Mouse (Mus musculus) embryo, embryonic 10.5 days (tissue): ENCODE measurements around the gene Atxn1.
A peak's percentile ranks its signal among the peaks of the same experiment; 100 is the strongest.

Source experiments
- DNase-seq: peaks from one replicate; pipeline ENCODE4 v3.0.0-alpha.2; 2015; ENCODE audit warnings: low spot score

Atxn1 gene

GRCm38 (mm10) chr13:45773381-45774168 lies 191.2 kb downstream of the Atxn1 start:
- no peak for DNase-seq

GRCm38 (mm10) chr13:45769757-45770156 lies 195.1 kb downstream of the Atxn1 start:
- DNase-seq = no peak

GRCm38 (mm10) chr13:45768250-45768649 lies 196.6 kb downstream of the Atxn1 start:
- no peak for DNase-seq

DNA sequence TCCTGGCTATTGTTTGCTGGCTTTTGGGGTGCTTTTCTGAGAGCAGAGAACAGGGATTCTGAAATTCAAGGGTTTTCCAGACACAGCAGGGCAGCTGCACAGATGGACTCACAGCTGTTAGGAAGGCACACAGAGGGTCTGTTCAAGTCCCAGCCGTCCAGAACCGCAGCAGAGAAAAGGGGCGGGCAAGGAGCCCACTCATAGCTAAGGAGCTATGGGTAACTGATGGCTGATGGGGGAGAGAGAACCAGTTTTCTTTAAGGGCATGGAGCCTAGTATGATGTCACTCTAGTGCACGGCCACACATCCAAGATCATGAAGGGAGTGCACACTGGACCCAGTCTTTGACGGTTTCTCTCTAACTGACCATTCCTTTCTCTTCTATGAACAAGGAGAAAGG lies 200.5 kb downstream of the Atxn1 start:
- DNase-seq = no peak

DNA sequence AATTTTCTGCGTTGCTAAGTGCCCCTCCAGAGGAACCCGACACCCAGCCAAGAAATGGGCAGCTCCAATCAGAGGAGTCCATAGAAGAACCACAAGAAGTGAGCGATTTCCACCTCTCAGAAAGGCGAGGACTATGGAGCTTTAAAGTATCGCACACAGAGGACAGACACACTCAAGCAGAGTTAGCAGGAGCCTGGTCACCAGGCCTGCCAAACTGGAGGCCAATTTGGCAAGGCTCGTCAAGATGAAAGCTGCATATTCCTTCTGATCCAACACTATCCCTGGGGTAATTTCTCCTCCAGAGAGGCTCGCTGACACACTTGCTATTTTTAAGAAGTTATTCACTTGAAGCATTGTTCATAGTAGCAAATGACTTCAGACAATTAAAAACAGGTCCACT lies 202.5 kb downstream of the Atxn1 start:
- no peak for DNase-seq

DNA sequence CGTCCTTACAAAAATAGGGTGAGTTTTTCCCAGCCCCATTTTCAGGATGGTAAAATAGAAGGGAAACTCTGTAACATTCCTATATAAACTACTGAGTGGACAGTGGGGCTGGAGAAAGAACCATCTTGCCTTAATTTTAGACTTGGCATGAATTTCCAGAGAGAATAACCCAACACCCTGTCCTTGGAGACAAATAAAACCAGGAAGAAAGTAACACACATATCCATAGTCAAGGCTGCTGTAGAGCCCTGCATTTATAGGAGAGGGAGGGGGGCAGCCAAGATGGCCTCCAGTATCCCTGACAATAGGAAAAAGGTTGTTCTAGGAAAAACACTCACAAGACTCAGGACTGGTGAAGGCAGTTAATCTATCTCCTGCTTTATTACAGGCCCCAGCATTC lies 210.3 kb downstream of the Atxn1 start:
- DNase-seq = no peak

DNA sequence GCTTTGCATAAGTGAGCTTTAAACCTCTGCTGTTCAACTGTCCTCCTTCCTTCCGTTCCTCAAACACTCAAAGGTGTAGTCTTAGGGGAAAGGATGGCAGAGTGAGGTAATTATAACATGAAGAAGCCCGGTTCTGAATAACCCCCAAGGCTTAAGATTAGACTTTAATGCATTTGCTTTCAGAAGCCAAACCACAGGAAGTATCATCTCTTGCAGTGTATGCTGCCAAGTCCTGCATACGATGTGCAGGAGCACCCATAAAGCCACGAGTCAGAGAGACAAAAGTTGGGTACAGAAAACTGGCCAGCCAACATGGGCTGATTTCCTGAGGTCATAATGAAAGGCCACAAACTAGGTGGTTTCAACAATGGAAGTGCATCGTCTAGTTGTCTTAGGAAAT lies 212.3 kb downstream of the Atxn1 start:
- DNase-seq = no peak

GRCm38 (mm10) chr13:45751231-45751630 lies 213.6 kb downstream of the Atxn1 start:
- DNase-seq = peak; percentile 32

DNA sequence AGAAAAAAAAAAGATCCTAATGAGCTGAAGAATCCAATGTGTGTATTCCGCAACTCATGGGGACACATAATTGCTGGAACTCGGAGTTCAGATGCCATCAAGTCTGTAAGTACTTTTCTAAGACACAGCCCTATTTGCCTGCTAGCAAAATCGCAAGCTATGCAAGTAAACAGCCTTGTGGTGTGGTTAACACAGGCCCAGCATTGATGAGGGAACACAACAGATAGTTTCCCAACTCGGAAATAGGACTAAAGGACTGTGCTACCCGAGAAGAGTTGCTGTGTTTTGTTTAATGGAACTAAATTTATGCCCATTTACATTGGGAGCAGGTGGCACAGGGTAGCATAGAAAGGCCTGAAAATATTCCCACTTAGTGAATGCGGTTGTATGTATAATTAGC lies 214.2 kb downstream of the Atxn1 start:
- DNase-seq = no peak

- no peak for DNase-seq
Observed at GRCm38 (mm10) chr13:45749937-45750336, 214.9 kb downstream of the Atxn1 start.

- DNase-seq = peak; percentile 46
Observed at GRCm38 (mm10) chr13:45749222-45749621, 215.6 kb downstream of the Atxn1 start.

DNA sequence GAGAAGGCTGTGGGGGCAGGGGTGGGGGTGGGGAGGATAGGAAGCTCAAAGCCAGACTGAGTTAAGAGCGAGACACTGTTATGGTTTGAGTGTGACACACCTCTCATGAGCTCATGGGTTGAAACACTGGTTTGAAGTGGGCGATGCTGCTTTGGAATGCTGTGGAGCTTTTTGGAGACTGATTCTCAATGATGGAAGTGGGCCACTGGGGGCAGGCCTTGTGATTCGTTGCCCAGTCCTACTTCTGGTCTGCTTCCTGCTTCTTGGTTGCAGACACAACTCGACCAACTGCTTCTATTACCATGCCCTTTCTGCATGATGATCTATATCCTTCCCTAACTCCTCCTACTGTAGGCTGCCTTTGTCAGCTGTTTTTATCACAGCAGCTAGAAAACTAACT lies 216.1 kb downstream of the Atxn1 start:
- no peak for DNase-seq

DNA sequence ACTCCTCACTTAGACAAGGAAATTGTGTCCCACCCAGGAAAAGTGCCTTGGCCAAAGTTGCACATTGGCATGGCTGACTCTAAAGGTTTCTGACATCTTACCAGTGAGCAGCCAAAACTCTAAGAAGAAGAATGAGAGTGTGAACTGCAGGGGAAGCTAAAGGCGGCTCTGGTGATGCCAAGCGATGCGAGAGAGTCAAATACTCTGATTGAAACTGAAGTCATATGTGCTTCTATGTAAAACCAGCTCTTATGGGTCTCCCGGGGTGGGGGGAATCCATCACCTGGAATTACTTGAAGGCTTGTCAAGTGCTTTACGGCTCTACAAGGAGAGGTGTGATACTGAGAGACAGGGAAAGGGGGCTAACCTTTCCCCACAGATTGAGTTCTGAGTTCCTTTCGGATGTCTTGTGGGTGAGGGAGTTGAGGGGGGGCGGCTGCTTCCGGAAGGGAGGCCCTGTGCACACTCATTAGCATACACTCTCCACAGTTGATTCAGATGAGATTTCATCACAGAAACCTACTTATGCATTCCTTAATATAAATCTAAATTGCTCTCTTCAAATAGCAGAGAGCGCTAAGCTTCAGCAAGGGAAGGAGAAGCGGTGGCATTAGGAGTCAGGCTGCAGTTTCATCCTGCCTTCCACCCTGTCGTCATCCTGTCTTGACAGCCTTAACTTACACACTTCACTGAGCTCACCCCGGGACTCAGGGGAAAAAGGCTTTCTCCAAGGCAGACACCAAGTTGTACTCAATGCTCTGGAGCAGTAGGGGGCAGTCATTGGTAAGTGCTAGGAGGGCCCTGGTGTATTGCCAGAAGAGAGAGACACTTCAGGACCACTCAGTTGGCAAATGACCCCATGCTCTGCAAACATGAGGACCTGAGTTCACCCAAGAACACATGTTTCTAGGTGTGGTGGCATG lies 218.7 kb downstream of the Atxn1 start:
- DNase-seq = peak; percentile 40

GRCm38 (mm10) chr13:45744803-45745432 lies 219.9 kb downstream of the Atxn1 start:
- DNase-seq = no peak

DNA sequence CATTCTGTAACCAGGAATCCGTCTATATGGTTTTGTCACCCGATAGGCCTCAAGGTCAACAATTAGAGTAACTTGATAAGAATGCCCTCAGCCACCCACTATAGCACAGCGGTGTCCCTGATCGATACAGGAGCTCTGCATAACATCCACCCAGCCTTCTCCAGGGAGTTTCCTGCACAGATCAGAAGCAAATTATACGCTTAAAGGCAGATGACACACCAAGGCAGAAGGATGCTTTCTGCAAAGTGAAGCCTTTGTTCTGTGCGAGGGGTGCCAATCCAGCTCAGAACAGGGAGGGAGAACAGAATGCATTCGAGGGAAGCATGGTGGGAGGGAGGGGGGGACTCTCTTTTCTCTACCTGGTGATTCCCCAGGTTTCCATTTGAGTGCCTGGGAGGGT lies 221.0 kb downstream of the Atxn1 start:
- no peak for DNase-seq

- DNase-seq = no peak
Observed at GRCm38 (mm10) chr13:45740369-45740768, 224.4 kb downstream of the Atxn1 start.

DNA sequence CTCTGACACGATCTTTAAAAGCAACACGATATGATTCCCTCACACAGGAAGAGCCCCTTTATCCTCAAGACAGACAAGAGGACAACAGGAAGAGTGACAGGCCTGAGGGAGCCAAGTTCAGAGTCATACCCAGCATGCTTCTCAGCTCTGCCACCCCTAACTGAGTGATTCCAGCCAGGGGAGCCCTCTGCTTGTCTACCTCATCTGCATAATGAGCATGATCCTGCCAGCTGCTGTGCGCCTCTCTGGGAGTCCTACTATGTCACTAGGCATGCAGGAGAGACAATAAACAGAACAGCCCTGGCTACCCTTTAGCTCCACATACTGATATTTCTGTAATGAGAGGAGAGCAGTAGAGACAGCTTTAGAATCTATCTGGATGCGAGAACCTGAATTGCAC lies 228.6 kb downstream of the Atxn1 start:
- DNase-seq = no peak

DNA sequence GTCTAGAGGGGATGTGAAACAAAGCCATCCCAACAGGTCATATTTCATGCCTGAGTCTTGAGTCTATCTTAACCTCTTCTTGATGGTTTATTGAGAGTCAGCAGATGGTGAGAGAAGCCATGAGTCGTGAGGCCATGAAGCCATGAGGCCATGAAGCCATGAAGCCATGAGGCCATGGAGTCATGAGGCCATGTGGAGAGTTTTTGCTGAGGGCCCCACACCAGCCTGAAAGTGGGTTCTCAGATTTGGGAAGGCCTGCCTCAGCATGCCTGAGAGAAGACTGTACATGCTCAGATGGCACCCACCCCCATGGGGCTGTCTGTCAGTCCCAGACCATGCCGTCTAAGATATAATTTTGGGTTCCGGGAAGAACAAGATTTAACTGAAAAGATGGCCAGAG lies 229.0 kb downstream of the Atxn1 start:
- DNase-seq = no peak

- no peak for DNase-seq
Observed at GRCm38 (mm10) chr13:45734531-45734930, 230.3 kb downstream of the Atxn1 start.

- no peak for DNase-seq
Observed at GRCm38 (mm10) chr13:45732590-45732989, 232.2 kb downstream of the Atxn1 start.

GRCm38 (mm10) chr13:45726917-45727316 lies 237.9 kb downstream of the Atxn1 start:
- no peak for DNase-seq

DNA sequence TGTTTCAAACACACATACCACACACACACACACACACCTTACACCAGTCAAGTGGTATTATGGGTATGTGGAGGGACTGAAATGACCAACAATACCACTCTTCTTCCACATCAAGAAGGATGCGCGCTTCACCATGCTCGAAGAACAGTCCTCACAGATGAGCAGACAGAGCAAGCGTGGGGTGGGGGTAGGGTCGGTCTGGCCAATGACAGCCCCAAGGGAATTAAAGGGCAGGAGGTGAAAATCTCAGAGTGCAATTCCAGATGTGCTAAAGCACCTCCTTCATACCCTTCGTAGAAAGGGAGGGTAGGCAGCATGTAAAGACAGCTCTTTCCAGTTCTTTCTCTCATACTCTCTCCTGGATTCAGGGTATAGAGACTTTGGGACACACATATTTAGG lies 238.6 kb downstream of the Atxn1 start:
- DNase-seq = no peak
